ENCODE assay signal across 8 mouse cellular contexts in genomic region chr16:52031091-52031689, GRCm38 (mm10). TPM values are rescaled to one million over a fixed set of nuclear protein-coding genes. Genes with fewer than 3 reads are reported as not detected.
A peak's percentile ranks its signal among the peaks of the same experiment; 100 is the strongest.
DNase-seq lines count a peak whose midpoint lies in the region; ATAC-seq and TF ChIP-seq lines count a peak whose summit lies in the region.

Cblb (plus strand) TSS chr16:52031225.

- H3K36me3 ChIP-seq in heart, embryonic 10.5 days = peaks cover 20% of the 10 kb centered on the region
- peaks cover 18% of the 10 kb centered on the region for H3K36me3 ChIP-seq in kidney, embryonic 15.5 days

- H3K27ac ChIP-seq in bone marrow macrophage, adult 2 months (ENCODE audit: insufficient read depth, low read depth, low read length) = peak within 1 kb of the TSS; percentile 60
- H3K27ac ChIP-seq in embryonic fibroblast, embryonic 13.5 days (ENCODE audit: insufficient read depth, low read length) = peak within 1 kb of the TSS; percentile 80
- H3K27ac ChIP-seq in heart, embryonic 10.5 days = peak within 1 kb of the TSS; percentile 98
- peak within 1 kb of the TSS; percentile 98 for H3K27ac ChIP-seq in kidney, embryonic 15.5 days

- H3K4me3 ChIP-seq in bone marrow macrophage, adult 2 months (ENCODE audit: insufficient read depth, low read length) = peak within 1 kb of the TSS; percentile 64
- H3K4me3 ChIP-seq in embryonic fibroblast, embryonic 13.5 days (ENCODE audit: insufficient read depth, low read length) = peak within 1 kb of the TSS; percentile 81
- peak within 1 kb of the TSS; percentile 99 for H3K4me3 ChIP-seq in heart, embryonic 10.5 days
- peak within 1 kb of the TSS; percentile 98 for H3K4me3 ChIP-seq in kidney, embryonic 15.5 days (replicated peaks)

- no peak for TF ChIP-seq POLR2A in bone marrow macrophage, adult 2 months (IDR thresholded peaks at IDR 0.05; ENCODE audit: borderline replicate concordance, low read depth, low read length)
- TF ChIP-seq POLR2A in embryonic fibroblast, embryonic 13.5 days (IDR thresholded peaks at IDR 0.05; ENCODE audit: low read depth, low read length) = peak; percentile 74; the same call in 1 of the 2 replicates

- no peaks in the 10 kb centered on the region for H3K27me3 ChIP-seq in heart, embryonic 10.5 days (ENCODE audit: insufficient read depth, poor library complexity, severe bottlenecking)
- H3K27me3 ChIP-seq in kidney, embryonic 15.5 days = no peaks in the 10 kb centered on the region

- peak within 1 kb of the TSS; percentile 93 for H3K9ac ChIP-seq in kidney, embryonic 15.5 days

- DNase-seq in A20 (ENCODE audit: low read depth, low spot score) (peak; percentile 99), liver (peak; percentile 98)
- DNase-seq in heart, embryonic 10.5 days (ENCODE audit: low spot score) = peak; percentile 98
- DNase-seq in spleen, postnatal 4 days (ENCODE audit: low spot score in 2 of 2) = peak; percentile 96

- peak within 1 kb of the TSS; percentile 60 for H3K4me2 ChIP-seq in kidney, embryonic 15.5 days

- TF ChIP-seq CTCF in bone marrow macrophage, adult 2 months (IDR thresholded peaks at IDR 0.05; ENCODE audit: low read depth, low read length) = no peak
- TF ChIP-seq CTCF in embryonic fibroblast, embryonic 13.5 days (IDR thresholded peaks at IDR 0.05; ENCODE audit: borderline replicate concordance, insufficient read depth, low read length) = no peak

- ATAC-seq in kidney, embryonic 15.5 days (replicated peaks; ENCODE audit: low FRiP score) = peak; percentile 100
- peak; percentile 94 for ATAC-seq in monocyte, adult 5-6 weeks (replicated peaks; ENCODE audit: insufficient number of reproducible peaks, low FRiP score, low TSS enrichment, poor library complexity, severe bottlenecking)

- peaks cover 22% of the 10 kb centered on the region for H3K4me1 ChIP-seq in bone marrow macrophage, adult 2 months (ENCODE audit: control insufficient read depth, insufficient read depth, low read length)
- peaks cover 2% of the 10 kb centered on the region for H3K4me1 ChIP-seq in embryonic fibroblast, embryonic 13.5 days (ENCODE audit: control insufficient read depth, insufficient read depth, low read length)
- H3K4me1 ChIP-seq in heart, embryonic 10.5 days = peaks cover 6% of the 10 kb centered on the region; the same call in 1 of the 2 replicates
- peaks cover 28% of the 10 kb centered on the region for H3K4me1 ChIP-seq in kidney, embryonic 15.5 days

- under 1% methylated on average over 38 of the region's 38 CpGs for WGBS in heart, embryonic 10.5 days
- under 1% methylated on average over 38 of the region's 38 CpGs for WGBS in kidney, embryonic 15.5 days

- H3K9me3 ChIP-seq in heart, embryonic 10.5 days = no peaks in the 10 kb centered on the region
- no peaks in the 10 kb centered on the region for H3K9me3 ChIP-seq in kidney, embryonic 15.5 days (replicated peaks)

RNA-seq across cellular contexts. Expression of gene Cblb, which starts in this region (rescaled TPM):
- 12.1 and 13.6 TPM in 2 replicates for polyA plus RNA-seq in bone marrow macrophage, adult 2 months (2012; ENCODE audit: insufficient read depth, insufficient read length, missing spikeins)
- polyA plus RNA-seq in embryonic fibroblast, embryonic 13.5 days (2011; ENCODE audit: insufficient read length, low read depth, missing spikeins) = 26.5 and 34.1 TPM in 2 replicates
- polyA plus RNA-seq in heart, embryonic 10.5 days (2016; fragmentation: Nextera tagmentation; extraction: Ambion mirVana) = 15.5 and 16.1 TPM in 2 replicates
- 18.1 and 19.3 TPM in 2 replicates for polyA plus RNA-seq in kidney, embryonic 15.5 days (2015; fragmentation: Nextera tagmentation; extraction: Ambion mirVana)
- total RNA-seq in monocyte, adult 5-6 weeks (2017) = 46.9 to 126 TPM (median 61.3 TPM) in 3 replicates

Comparison
In these comparisons a context has a peak if more than half of its experiments do, and no peak if none do; other contexts are left out.
1. Peak in every context shown above with its lines: DNase-seq, ATAC-seq, H3K4me3 ChIP-seq and H3K27ac ChIP-seq.